Mouse (Mus musculus) intestine, embryonic 14.5 days (tissue): ENCODE measurements around the gene Siah1a. TPM values are rescaled to one million over a fixed set of nuclear protein-coding genes. Genes with fewer than 3 reads are reported as not detected.

ENCODE experiments used
- polyA plus RNA-seq: library from polyadenylated mRNA; unstranded; fragments of >200 nt; fragmentation: Nextera tagmentation; extraction: Ambion mirVana; gene quantifications from 2 replicates; pipeline ENCODE4 v1.2.1, GENCODE M21; 2014

Gene Siah1a
- polyA plus RNA-seq, 1 experiment from 2014 or later: 39.2 TPM

Other genes starting within 250 kb of the Siah1a start
- gene Abcc12, start 165.2 kb downstream of the Siah1a start, polyA plus RNA-seq: 0.07 and 0.19 TPM in 2 replicates
- 47.2 and 55.0 TPM in 2 replicates for gene Lonp2, start 121.9 kb downstream of the Siah1a start, polyA plus RNA-seq
- gene Gm10638, start 235 bp downstream of the Siah1a start, polyA plus RNA-seq: 3.1 TPM in 2 replicates
- 11.2 and 12.2 TPM in 2 replicates for gene N4bp1, start 139.3 kb upstream of the Siah1a start, polyA plus RNA-seq